Mouse (Mus musculus) kidney, adult 2 months (tissue): ENCODE results near the gene Arid1b. TPM values are rescaled to one million over a fixed set of nuclear protein-coding genes. Genes with fewer than 3 reads are reported as not detected.

Experiments
- DNase-seq: peaks from one replicate; pipeline ENCODE4 v3.0.0; 2021
- H3K27ac ChIP-seq: fragments of 200-500 bp; 2 replicates; pipeline ENCODE4 v1.5.1; 2012; ENCODE audit warnings: low read depth, low read length, control low read depth, inconsistent platforms; ENCODE audit not compliant: insufficient read depth
- H3K27me3 ChIP-seq: fragments of 200-500 bp; replicated peaks from 2 replicates; pipeline ENCODE4 v1.6.1; 2012; ENCODE audit warnings: mild to moderate bottlenecking, moderate library complexity, low read length, inconsistent platforms; ENCODE audit not compliant: control insufficient read depth, insufficient read depth
- H3K36me3 ChIP-seq: fragments of 200-500 bp; 2 replicates; pipeline ENCODE4 v1.6.1; 2012; ENCODE audit warnings: mild to moderate bottlenecking, moderate library complexity, low read length, inconsistent platforms; ENCODE audit not compliant: control insufficient read depth, insufficient read depth
- H3K4me1 ChIP-seq: fragments of 200-500 bp; 2 replicates; pipeline ENCODE4 v1.6.1; 2011; ENCODE audit warnings: low read length; ENCODE audit not compliant: control insufficient read depth, insufficient read depth
- H3K4me3 ChIP-seq: fragments of 200-500 bp; 2 replicates; pipeline ENCODE4 v1.5.1; 2011; ENCODE audit warnings: mild to moderate bottlenecking, low read depth, low read length, control low read depth; ENCODE audit not compliant: insufficient read depth
- CTCF ChIP-seq: fragments of 200-500 bp; conservative IDR thresholded peaks from 2 replicates; pipeline ENCODE4 v1.5.1; 2011; ENCODE audit warnings: low read depth, mild to moderate bottlenecking, control low read depth, low read length, moderate library complexity, mixed read lengths; ENCODE audit not compliant: insufficient read depth, insufficient read length
- POLR2A ChIP-seq: fragments of 200-500 bp; IDR thresholded peaks from one replicate; pipeline ENCODE4 v1.6.1; 2011; ENCODE audit warnings: low read depth, low read length, control low read depth
- WGBS: fragments of 180-500 bp; shearing (Covaris S2); methylation state at CpG from one replicate; pipeline ENCODE4 v1.1.7; 2018; 5-methylcytosine and 5-hydroxymethylcytosine counted together
- polyA plus RNA-seq: library from polyadenylated mRNA; depleted of rRNA; stranded (reverse); fragments of >200 nt; gene quantifications from 2 replicates; pipeline ENCODE4 v1.2.3, GENCODE M21; 2012

Gene Arid1b
- polyA plus RNA-seq, 1 experiment: 20.6 TPM

- H3K4me1 ChIP-seq: peaks cover 18% of the 10 kb centered on the region
- DNase-seq: peak; percentile 34
- no peaks in the 10 kb centered on the region; the same call in 1 of the 2 replicates for H3K36me3 ChIP-seq
- 64% methylated on average over 5 of the region's 5 CpGs for WGBS
- no peak overlapping the region for H3K27ac ChIP-seq
- no peak overlapping the region for H3K4me3 ChIP-seq
- H3K27me3 ChIP-seq: no peaks in the 10 kb centered on the region
- TF ChIP-seq CTCF (no peak), POLR2A (no peak)
Observed at GRCm38 (mm10) chr17:5312307-5312706, 318.2 kb downstream of the Arid1b start.

- Histone ChIP-seq H3K27ac (no peak overlapping the region), H3K27me3 (no peaks in the 10 kb centered on the region), H3K4me3 (no peak overlapping the region), H3K4me1 (peaks cover 9% of the 10 kb centered on the region), H3K36me3 (no peaks in the 10 kb centered on the region; the same call in 1 of the 2 replicates)
- 54% methylated on average over 7 of the region's 7 CpGs for WGBS
- peak; percentile 47 for DNase-seq
- TF ChIP-seq CTCF (no peak), POLR2A (no peak)
Observed at GRCm38 (mm10) chr17:5314735-5315134, 320.6 kb downstream of the Arid1b start.

- H3K4me3 ChIP-seq: no peak overlapping the region
- H3K27me3 ChIP-seq: no peaks in the 10 kb centered on the region
- 83% methylated on average over 7 of the region's 7 CpGs for WGBS
- peaks cover 7% of the 10 kb centered on the region for H3K4me1 ChIP-seq
- H3K36me3 ChIP-seq: peaks cover 3% of the 10 kb centered on the region
- H3K27ac ChIP-seq: no peak overlapping the region
- TF ChIP-seq CTCF (peak; percentile 44), POLR2A (no peak)
- DNase-seq: no peak
Observed at GRCm38 (mm10) chr17:5316489-5316888, 322.4 kb downstream of the Arid1b start.

- DNase-seq: no peak
- Histone ChIP-seq H3K27me3 (no peaks in the 10 kb centered on the region), H3K36me3 (peaks cover 4% of the 10 kb centered on the region), H3K4me3 (no peak overlapping the region), H3K4me1 (peaks cover 14% of the 10 kb centered on the region), H3K27ac (no peak overlapping the region)
- 61% methylated on average over 8 of the region's 8 CpGs for WGBS
- TF ChIP-seq CTCF: peak; percentile 46
- TF ChIP-seq POLR2A: no peak
Observed at GRCm38 (mm10) chr17:5321589-5322225, 327.6 kb downstream of the Arid1b start.

GRCm38 (mm10) chr17:5322594-5322993, 328.5 kb downstream of the Arid1b start:
- DNase-seq: no peak
- WGBS: 86% methylated on average over 9 of the region's 9 CpGs
- peaks cover 14% of the 10 kb centered on the region for H3K4me1 ChIP-seq
- H3K27me3 ChIP-seq: no peaks in the 10 kb centered on the region
- no peak overlapping the region for H3K4me3 ChIP-seq
- H3K27ac ChIP-seq: no peak overlapping the region
- TF ChIP-seq CTCF: no peak
- TF ChIP-seq POLR2A: no peak
- H3K36me3 ChIP-seq: peaks cover 4% of the 10 kb centered on the region

GRCm38 (mm10) chr17:5323746-5324145, 329.6 kb downstream of the Arid1b start:
- Histone ChIP-seq H3K36me3 (peaks cover 4% of the 10 kb centered on the region), H3K27me3 (no peaks in the 10 kb centered on the region), H3K4me3 (no peak overlapping the region), H3K27ac (no peak overlapping the region), H3K4me1 (peaks cover 14% of the 10 kb centered on the region)
- TF ChIP-seq POLR2A (no peak), CTCF (no peak)
- DNase-seq: no peak
- WGBS: 13% methylated on average over 1 of the region's 1 CpGs

GRCm38 (mm10) chr17:5324236-5324876, 330.2 kb downstream of the Arid1b start:
- H3K4me1 ChIP-seq: peaks cover 14% of the 10 kb centered on the region
- H3K4me3 ChIP-seq: no peak overlapping the region
- peak overlapping the region; percentile 76 for H3K27ac ChIP-seq
- no peak for TF ChIP-seq POLR2A
- no peak for TF ChIP-seq CTCF
- peak; percentile 62 for DNase-seq
- H3K27me3 ChIP-seq: no peaks in the 10 kb centered on the region
- WGBS: 21% methylated on average over 10 of the region's 10 CpGs
- peaks cover 4% of the 10 kb centered on the region for H3K36me3 ChIP-seq
